Mouse (Mus musculus) midbrain, embryonic 14.5 days (tissue): ENCODE measurements around the gene Cd8a. TPM values are rescaled to one million over a fixed set of nuclear protein-coding genes. Genes with fewer than 3 reads are reported as not detected.
A peak's percentile ranks its signal among the peaks of the same experiment; 100 is the strongest.

Source experiments
- ATAC-seq: fragments of 200-750 bp; cut with Nextera tagmentation; 2 replicates; pipeline ENCODE4 v1.8.0; 2017; ENCODE audit warnings: moderate number of reproducible peaks, moderate library complexity; ENCODE audit not compliant: low FRiP score, low TSS enrichment
- DNase-seq: peaks from one replicate; pipeline ENCODE4 v3.0.0-alpha.2; 2015
- H3K27ac ChIP-seq: fragments of 300-500 bp; sonication (generic); replicated peaks from 2 replicates; pipeline ENCODE4 v1.5.1; 2014; ENCODE audit warnings: mild to moderate bottlenecking, low read depth, low read length, moderate library complexity
- H3K27me3 ChIP-seq: fragments of 300-500 bp; sonication (generic); 2 replicates; pipeline ENCODE4 v1.6.1; 2014; ENCODE audit warnings: low read length, control low read depth, mixed read lengths; ENCODE audit not compliant: control insufficient read depth, insufficient read depth
- H3K36me3 ChIP-seq: fragments of 300-500 bp; sonication (generic); 2 replicates; pipeline ENCODE4 v1.6.1; 2014; ENCODE audit warnings: low read length, control low read depth; ENCODE audit not compliant: control insufficient read depth, insufficient read depth
- H3K4me1 ChIP-seq: fragments of 300-500 bp; sonication (generic); 2 replicates; pipeline ENCODE4 v1.6.1; 2014; ENCODE audit warnings: mild to moderate bottlenecking, antibody characterized with exemption, low read length, control low read depth; ENCODE audit not compliant: control insufficient read depth, insufficient read depth
- H3K4me2 ChIP-seq: fragments of 300-500 bp; sonication (generic); 2 replicates; pipeline ENCODE4 v1.6.1; 2014; ENCODE audit warnings: mild to moderate bottlenecking, low read length, moderate library complexity
- H3K4me3 ChIP-seq: fragments of 300-500 bp; sonication (generic); replicated peaks from 2 replicates; pipeline ENCODE4 v1.5.1; 2014; ENCODE audit warnings: low read depth, low read length
- H3K9ac ChIP-seq: fragments of 300-500 bp; sonication (generic); replicated peaks from 2 replicates; pipeline ENCODE4 v1.6.1; 2014; ENCODE audit warnings: mild to moderate bottlenecking, low read length, moderate library complexity
- H3K9me3 ChIP-seq: fragments of 300-500 bp; sonication (generic); 2 replicates; pipeline ENCODE4 v1.6.1; 2016; ENCODE audit warnings: low read length, control low read depth, mixed read lengths; ENCODE audit not compliant: control insufficient read depth
- WGBS: fragments of 180-500 bp; shearing (Covaris S2); extraction: QIAGEN DNeasy Blood & Tissue Kit; methylation state at CpG from one replicate; pipeline ENCODE4 v1.1.7; 2014; 5-methylcytosine and 5-hydroxymethylcytosine counted together
- polyA plus RNA-seq: library from polyadenylated mRNA; unstranded; fragments of >200 nt; fragmentation: Nextera tagmentation; extraction: Ambion mirVana; gene quantifications from 2 replicates; pipeline ENCODE4 v1.2.1, GENCODE M21; 2014

Cd8a gene
- polyA plus RNA-seq, 1 experiment from 2014 or later = not detected

GRCm38 (mm10) chr6:71420848-71421247, 47.6 kb downstream of the Cd8a start:
- H3K9me3 ChIP-seq = no peaks in the 10 kb centered on the region
- H3K9ac ChIP-seq = no peak overlapping the region
- DNase-seq (no peak), ATAC-seq (no peak)
- WGBS = 93% methylated on average over 6 of the region's 6 CpGs
- H3K27ac ChIP-seq = no peak overlapping the region
- no peak overlapping the region for H3K4me3 ChIP-seq
- no peaks in the 10 kb centered on the region for H3K4me1 ChIP-seq
- 0 out of 2 replicates have a peak, but pooled peaks cover 9% of the 10 kb centered on the region for H3K36me3 ChIP-seq
- no peaks in the 10 kb centered on the region for H3K27me3 ChIP-seq
- H3K4me2 ChIP-seq = no peak overlapping the region

- H3K4me2 ChIP-seq = no peak overlapping the region
- no peak overlapping the region for H3K9ac ChIP-seq
- whole genome bisulfite sequencing = 73% methylated on average over 3 of the region's 3 CpGs
- no peak for ATAC-seq
- H3K4me1 ChIP-seq = no peaks in the 10 kb centered on the region
- H3K27me3 ChIP-seq = no peaks in the 10 kb centered on the region
- H3K9me3 ChIP-seq = no peaks in the 10 kb centered on the region
- no peak overlapping the region for H3K4me3 ChIP-seq
- no peak overlapping the region for H3K27ac ChIP-seq
- no peak for DNase-seq
- peaks cover 12% of the 10 kb centered on the region; the same call in 1 of the 2 replicates for H3K36me3 ChIP-seq
Measured at GRCm38 (mm10) chr6:71422162-71422561, 48.9 kb downstream of the Cd8a start.

- Histone ChIP-seq H3K4me3 (no peak overlapping the region), H3K9ac (no peak overlapping the region), H3K9me3 (no peaks in the 10 kb centered on the region), H3K36me3 (peaks cover 18% of the 10 kb centered on the region), H3K4me2 (no peak overlapping the region), H3K27ac (no peak overlapping the region), H3K27me3 (no peaks in the 10 kb centered on the region), H3K4me1 (no peaks in the 10 kb centered on the region)
- ATAC-seq (no peak), DNase-seq (peak; percentile 64)
- 93% methylated on average over 3 of the region's 3 CpGs for whole genome bisulfite sequencing
Measured at GRCm38 (mm10) chr6:71423116-71423515, 49.9 kb downstream of the Cd8a start.

GRCm38 (mm10) chr6:71425681-71426080, 52.5 kb downstream of the Cd8a start:
- H3K4me2 ChIP-seq = no peak overlapping the region
- no peak overlapping the region for H3K27ac ChIP-seq
- DNase-seq (no peak), ATAC-seq (no peak)
- H3K9me3 ChIP-seq = no peaks in the 10 kb centered on the region
- H3K4me3 ChIP-seq = no peak overlapping the region
- no peaks in the 10 kb centered on the region for H3K27me3 ChIP-seq
- no peaks in the 10 kb centered on the region for H3K4me1 ChIP-seq
- peaks cover 17% of the 10 kb centered on the region for H3K36me3 ChIP-seq
- H3K9ac ChIP-seq = no peak overlapping the region
- WGBS = 94% methylated on average over 6 of the region's 6 CpGs

- Histone ChIP-seq H3K27me3 (no peaks in the 10 kb centered on the region), H3K27ac (no peak overlapping the region), H3K9me3 (no peaks in the 10 kb centered on the region), H3K9ac (no peak overlapping the region), H3K36me3 (peaks cover 17% of the 10 kb centered on the region), H3K4me3 (no peak overlapping the region), H3K4me2 (no peak overlapping the region), H3K4me1 (no peaks in the 10 kb centered on the region)
- DNase-seq (no peak), ATAC-seq (no peak)
- 93% methylated on average over 4 of the region's 4 CpGs for WGBS
Measured at GRCm38 (mm10) chr6:71427996-71428725, 54.9 kb downstream of the Cd8a start.

Other genes with a start within 250 kb of the Cd8a start
- 3.5 and 3.9 TPM in 2 replicates for gene Thnsl2, start 229.0 kb upstream of the Cd8a start, polyA plus RNA-seq
- not detected in 2 replicates for gene Fabp1, start 173.6 kb upstream of the Cd8a start, polyA plus RNA-seq
- gene Krcc1, start 101.8 kb upstream of the Cd8a start, polyA plus RNA-seq = 17.0 and 19.0 TPM in 2 replicates
- 0.18 and 0.23 TPM in 2 replicates for gene Smyd1, start 51.2 kb upstream of the Cd8a start, polyA plus RNA-seq
- not detected in 2 replicates for gene Cd8b1, start 50.6 kb upstream of the Cd8a start, polyA plus RNA-seq
- gene Rmnd5a, start 67.2 kb downstream of the Cd8a start, polyA plus RNA-seq = 5.5 and 6.7 TPM in 2 replicates
- gene Rnf103, start 120.5 kb downstream of the Cd8a start, polyA plus RNA-seq = 24.5 and 34.5 TPM in 2 replicates
- 43.0 and 57.8 TPM in 2 replicates for gene Chmp3, start 170.4 kb downstream of the Cd8a start, polyA plus RNA-seq